Mouse (Mus musculus): ENCODE measurements at regions not wholly inside any gene's neighbourhood (a gene's known extent, or its start where the extent isn't known, plus 50 kb on each side); places are given as distances from the start of the nearest gene placed in this dataset.

DNA sequence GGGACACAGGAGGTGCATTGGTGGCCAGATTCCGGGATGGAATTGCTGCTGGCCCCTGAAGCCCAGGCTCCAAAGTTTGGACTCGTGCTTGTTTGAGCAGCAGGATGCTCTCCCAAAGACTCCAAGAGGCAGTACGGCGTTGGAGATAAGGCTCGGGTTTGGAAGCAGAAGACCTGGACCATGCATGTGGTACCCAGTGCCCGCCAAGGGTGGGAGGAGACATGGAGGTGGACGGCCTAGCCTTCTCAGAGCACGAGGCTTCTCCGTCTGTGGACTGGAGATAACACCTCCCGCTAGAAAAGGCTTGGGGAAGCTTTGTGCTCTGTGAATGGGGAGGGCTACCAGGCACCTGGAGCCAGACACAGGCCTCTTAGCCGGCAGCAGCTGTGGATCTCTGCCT lies 271.7 kb downstream of the Rps6kc1 start:
- intact Hi-C loops (cut with DNase I), result no loop called here

DNA sequence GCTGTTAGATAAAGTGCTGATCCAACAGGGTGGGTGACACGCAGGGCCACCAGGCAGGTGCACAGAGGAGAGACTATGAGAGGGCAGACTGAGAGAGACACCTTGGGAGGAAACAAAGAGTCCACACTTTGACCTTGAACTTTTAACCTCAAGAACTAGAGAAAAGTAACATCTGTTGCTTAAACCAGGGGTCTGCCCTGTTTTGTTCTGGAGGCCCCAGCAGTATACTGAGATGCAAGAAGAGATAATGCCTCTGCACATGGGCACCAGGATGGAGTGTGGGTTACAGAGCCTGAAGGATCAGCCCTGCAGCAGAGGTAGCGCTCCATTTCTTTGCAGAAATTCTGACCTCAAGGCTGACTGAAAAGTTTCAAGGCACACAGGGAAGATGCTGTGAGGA lies 276.6 kb downstream of the Rps6kc1 start:
- intact Hi-C loops (cut with DNase I), result no loop called here
- DNase-seq, result no peak

More for the DNA sequence above, 271.7 kb downstream of the Rps6kc1 start:
- no peak for DNase-seq

DNA sequence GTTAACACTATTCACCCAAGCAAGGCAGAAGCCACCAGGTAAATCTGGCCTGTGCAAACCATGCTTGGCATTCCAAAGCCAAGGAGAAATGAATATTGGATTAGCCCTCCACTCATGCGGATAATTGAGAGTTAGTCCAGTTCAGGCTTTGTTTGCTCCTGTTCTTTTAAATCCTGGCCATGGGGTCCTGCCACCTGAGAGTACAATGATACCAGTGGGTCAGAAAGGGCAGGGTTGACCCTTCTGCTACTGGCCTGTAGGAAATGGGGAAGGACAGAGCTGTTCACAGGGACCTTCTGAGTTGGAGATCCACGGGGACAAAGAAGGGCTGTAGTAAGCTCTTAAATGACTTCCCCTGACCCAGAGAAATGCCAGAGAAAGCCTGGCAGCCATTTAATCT lies 279.9 kb downstream of the Rps6kc1 start:
- intact Hi-C loops (cut with DNase I), result no loop called here
- no peak for DNase-seq

DNA sequence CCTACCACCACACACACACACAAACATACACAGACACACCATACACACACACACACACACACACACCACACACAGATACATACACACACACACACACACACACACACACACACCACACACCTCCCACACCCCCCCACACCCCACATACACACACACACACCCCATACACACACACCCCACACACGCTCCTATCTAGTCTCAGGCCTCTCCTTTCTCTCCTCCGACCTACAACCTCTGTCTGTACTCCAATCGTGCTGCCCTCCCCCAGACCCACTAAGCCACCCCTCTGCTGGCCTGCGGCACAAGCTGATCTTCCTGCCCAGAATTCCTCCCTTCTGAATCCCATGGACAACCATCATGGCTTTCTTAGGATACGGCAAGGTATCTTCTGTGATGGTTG lies 281.4 kb downstream of the Rps6kc1 start:
- intact Hi-C loops (cut with DNase I), result no loop called here
- DNase-seq, result no peak

DNA sequence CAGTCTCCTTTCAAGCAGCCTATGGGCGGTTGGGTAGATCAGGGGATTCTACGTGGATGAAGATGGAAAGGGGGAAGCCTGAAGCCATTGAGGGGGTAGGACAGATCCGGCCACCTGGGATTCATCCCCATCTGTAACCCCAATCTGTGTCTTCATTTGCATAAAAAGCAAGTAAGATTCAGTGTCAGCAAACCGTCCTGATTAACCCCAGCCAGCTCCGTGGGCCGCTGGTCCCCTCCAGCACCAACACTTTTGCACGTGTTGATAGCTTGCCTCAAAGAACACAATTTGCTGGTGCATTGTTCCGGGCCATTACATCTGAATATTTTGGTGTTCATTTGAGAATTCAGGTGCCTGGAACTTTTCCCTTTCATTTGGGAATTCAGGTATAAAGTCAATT lies 287.7 kb downstream of the Rps6kc1 start:
- intact Hi-C loops (cut with DNase I), result no loop called here
- no peak for DNase-seq

DNA sequence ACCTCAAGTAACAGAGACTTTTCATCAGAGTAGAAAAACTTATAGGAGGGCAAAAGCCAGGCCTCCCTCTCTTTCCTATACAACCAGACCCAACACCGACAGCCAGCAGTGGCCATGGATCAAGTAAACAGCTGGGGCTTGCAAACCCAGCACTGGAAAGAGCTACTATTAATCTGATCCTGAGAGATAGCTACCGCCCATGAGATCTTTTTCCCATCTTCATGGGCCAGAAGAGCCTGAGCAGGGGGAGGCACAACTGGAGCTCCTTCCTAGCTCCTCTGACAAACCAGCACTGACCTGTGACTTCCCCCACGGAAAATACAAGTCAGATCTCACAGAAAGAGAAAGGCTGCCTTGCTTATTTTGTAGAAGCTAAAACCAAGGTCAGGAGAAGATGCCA lies 311.1 kb downstream of the Rps6kc1 start:
- no peak for DNase-seq
- intact Hi-C loops (cut with DNase I), result no loop called here

DNA sequence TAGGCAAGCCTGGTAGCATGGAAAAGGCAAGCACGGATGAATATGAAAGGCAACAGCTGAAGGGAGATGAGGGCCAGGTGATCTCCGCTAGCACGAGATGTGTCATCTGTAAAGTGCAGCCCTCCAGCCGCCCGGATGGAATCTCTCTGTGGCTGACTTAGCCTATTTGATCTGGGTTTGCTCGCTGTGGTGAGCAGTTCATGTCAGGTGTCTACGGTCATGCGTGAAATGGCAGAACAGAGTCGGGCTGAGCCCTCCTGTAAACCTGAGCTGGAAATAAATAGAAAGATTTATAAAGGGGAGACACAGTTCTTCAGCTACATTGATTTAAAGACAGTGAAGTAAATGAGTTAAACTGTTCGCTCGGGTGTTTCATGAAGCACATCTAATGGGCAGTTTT lies 311.9 kb downstream of the Rps6kc1 start:
- DNase-seq, result no peak
- intact Hi-C loops (cut with DNase I), result no loop called here

DNA sequence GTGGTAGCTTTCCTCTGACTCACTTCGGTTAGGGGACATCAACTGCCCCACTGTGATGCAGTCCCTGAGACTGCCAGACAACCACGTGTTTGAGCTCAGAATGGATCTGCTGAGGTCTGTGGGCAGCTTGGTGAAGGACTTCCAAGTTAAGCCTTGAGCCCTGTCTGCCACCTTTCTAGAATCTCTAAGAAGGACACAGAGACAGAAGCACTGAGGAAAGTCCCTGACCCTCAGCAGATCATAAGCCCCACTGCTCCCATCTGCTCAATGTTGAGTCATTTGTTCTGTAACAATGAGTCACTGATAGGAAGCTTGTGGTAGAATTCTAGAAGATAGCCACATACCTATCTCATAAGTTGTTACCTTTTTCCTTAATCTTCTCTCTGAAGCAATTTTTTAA lies 315.4 kb downstream of the Rps6kc1 start:
- no peak for DNase-seq
- intact Hi-C loops (cut with DNase I), result no loop called here

DNA sequence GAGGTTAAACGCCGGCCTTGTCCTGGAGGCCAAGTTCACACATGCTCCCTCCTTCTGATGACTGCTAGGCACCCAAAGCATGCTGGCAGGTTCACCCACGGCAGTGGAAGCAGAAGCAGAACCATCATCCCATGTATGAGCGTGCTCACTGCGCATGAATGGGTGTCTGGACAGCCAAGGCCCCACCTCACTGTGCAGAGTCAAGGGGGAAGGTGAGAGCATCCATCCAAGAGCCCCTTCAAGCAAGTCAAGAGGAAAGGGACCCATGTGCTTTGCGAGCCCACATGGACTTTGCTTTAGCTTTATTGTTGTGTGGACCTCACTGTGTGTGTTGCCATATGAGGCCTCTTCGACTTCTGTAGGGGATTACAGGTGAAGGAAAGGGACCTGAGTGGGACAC lies 319.9 kb downstream of the Rps6kc1 start:
- no peak for DNase-seq
- intact Hi-C loops (cut with DNase I), result no loop called here

DNA sequence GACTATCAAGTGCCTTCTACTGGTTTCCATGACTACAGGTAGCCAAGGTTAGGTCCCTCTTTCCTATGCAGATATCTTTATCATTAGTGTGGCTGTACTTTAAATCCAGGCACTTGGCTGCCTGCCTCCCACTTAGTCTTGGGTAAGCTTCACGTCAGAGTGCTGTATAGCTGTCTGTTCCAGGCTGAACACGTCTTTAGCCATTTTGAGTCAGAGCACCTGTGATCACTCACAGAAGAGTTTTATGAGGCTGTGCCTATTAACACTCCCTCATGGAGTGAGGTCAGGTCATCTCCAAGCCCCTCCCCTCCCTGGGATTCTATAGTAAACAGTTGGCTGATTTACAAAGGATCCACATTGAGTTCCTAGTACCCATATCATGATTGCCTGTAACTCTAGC lies 322.0 kb downstream of the Rps6kc1 start:
- no peak for DNase-seq
- intact Hi-C loops (cut with DNase I), result no loop called here

DNA sequence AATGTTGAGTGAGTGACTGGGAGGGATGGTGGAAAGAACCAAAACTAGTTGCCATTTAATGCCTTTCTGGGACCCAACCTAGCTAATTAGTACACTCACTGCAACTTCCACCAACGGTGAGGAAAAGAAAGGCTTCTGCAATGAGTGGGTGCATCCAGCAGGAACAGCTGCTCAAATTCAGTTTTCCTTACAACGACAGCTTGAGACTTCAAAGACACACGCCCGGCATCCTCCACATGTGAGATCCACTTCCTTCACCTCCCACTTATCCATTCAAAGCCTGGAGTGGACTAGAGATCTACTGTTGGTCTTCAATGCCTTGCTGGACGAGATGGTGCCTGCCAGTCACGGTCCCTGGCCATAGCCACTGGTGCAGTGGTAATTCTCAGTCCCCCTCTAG lies 328.3 kb downstream of the Rps6kc1 start:
- intact Hi-C loops (cut with DNase I), result no loop called here

DNA sequence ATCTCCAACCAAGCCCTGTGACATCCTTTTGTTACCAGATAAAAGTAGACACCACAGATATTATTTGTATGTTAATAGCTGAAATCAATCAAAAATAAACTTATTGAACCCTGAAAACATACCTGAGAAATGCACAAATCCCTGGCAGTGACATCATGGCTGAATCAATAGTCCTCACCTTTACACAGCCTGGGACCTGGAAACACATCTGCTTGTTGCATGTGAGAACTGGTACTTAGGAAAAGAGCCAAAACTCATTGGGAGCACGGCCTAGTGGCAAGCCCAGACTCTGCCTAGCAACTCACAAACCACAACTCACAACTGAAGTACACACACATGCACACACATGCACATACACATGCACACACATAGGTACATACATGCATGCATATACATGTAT lies 330.9 kb downstream of the Rps6kc1 start:
- no peak for DNase-seq
- intact Hi-C loops (cut with DNase I), result no loop called here

More for the DNA sequence above, 328.3 kb downstream of the Rps6kc1 start:
- no peak for DNase-seq

DNA sequence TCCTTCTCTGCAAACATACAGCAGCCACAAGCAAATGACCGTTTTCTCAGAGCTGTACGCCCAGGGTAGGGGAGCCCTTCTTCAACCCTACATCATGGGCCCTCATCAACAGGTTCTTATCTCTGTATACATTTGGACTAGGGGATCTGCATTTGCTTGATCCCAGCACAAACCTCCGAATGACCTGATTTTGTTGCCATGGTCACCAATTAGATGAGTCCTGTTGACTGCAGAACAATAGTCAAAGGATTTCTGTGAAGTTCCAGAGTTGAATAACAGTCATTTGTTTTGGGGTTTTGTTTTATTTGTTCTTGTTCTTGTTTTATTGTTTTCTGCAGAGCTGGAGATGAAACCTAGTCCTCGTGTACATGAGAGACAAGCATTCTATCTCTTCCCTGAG lies 340.6 kb downstream of the Rps6kc1 start:
- DNase-seq, result no peak
- intact Hi-C loops (cut with DNase I), result no loop called here

DNA sequence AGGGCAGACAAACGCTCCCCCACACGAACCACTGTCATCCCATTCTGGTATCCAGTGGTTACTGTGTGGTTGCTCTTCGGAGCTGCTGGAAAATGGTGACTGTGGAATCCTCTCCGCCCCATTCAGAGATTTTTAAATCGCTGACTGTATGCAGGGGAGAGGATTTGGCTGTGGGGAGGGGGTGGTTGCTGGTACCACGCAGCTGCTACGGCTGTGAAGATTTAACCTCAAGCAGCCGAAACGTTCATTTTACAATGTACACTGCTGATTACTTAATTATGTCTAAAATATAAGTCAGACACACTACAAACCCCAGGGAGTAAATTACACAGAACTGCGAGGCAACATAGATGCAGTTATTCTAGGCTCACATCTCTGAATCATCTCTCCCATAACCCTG lies 341.0 kb downstream of the Rps6kc1 start:
- DNase-seq, result no peak
- intact Hi-C loops (cut with DNase I), result no loop called here

DNA sequence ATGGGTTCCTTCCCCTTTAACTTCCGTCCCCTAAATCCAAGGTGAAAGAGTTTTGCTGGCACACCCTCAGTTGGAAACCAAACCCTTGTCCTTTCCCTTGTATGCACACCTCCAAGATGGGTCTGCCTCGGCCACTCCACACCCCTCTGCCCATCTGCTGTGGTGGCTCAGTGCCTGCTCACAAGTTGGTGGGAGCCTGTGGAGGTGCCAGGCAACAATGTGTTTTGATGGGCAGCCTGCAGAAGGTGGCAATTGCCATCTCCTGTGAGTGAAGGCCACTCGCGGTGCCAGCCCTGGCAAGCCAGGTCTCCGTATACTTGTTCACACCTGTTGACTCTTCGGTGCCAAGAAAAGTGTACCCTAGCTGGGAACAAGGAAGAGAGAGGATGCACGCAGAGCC lies 344.8 kb downstream of the Rps6kc1 start:
- intact Hi-C loops (cut with DNase I), result no loop called here
- peak; percentile 78 for DNase-seq

DNA sequence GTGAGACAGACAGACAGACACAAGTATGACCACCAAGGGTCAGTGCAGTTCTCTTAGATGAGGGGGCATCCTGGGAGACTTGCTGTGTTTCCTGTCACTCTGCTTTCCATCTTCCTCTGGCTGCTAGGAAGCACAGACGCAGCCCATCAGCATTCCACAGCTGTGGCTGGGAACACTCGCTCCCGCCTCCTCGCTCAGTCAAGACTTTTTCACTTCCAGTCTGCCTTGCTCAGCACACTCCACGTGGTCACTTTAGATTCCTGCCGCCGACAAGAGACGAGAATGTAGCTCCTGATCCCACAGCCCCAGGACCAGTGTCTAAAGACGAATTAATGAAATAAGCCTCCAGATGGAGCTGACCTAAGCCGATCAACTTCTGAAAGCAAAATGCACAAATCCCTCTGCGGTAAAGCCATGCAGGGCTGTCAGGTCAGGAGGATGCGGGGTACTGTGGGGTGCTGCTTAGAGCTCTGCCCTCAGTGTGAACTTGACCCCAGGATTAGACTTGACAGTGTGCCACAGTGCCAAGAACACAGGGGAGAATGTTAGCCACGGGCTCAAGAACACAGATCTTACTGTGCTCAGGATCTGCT lies 348.6 kb downstream of the Rps6kc1 start:
- intact Hi-C loops (cut with DNase I), result no loop called here
- DNase-seq, result no peak

DNA sequence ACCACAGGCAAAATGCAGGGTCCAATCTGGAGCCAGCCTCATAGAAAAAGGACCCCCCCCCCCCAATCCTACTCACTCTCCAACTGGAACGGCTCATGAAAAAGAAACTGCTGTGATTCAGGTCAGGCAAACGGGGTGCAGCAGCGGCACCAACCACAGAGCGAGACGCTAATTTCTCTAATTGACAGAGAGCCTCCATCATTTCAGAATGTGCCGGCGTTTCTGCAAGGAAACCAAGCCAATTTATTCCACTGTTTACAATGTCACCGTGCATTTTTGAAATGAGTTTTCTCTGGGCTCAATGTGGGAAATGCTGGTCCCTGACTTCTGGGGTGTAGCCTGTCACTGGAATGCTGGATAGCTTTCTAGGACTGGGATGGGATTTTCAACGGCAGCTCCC lies 351.5 kb downstream of the Rps6kc1 start:
- no peak for DNase-seq
- intact Hi-C loops (cut with DNase I), result no loop called here

DNA sequence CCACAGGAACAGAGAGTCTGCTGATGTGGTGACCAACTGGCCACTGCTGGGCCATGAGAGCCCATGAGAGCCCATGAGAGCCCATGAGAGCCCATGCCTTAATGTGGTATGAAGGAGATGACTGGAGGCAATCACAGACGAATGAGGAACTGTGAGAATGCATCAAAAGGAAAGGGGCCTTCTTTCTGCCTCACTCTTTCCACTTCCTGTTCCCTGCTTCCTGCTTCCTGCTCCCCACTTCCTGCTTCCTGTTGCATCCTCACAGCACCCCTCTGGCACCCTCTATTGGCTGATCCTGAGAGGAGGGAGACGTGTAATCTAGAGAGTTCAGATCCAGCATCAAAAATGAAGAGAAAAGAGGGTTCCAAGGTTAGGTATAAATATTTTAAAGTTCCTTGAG lies 369.7 kb downstream of the Rps6kc1 start:
- intact Hi-C loops (cut with DNase I), result no loop called here
- DNase-seq, result no peak

DNA sequence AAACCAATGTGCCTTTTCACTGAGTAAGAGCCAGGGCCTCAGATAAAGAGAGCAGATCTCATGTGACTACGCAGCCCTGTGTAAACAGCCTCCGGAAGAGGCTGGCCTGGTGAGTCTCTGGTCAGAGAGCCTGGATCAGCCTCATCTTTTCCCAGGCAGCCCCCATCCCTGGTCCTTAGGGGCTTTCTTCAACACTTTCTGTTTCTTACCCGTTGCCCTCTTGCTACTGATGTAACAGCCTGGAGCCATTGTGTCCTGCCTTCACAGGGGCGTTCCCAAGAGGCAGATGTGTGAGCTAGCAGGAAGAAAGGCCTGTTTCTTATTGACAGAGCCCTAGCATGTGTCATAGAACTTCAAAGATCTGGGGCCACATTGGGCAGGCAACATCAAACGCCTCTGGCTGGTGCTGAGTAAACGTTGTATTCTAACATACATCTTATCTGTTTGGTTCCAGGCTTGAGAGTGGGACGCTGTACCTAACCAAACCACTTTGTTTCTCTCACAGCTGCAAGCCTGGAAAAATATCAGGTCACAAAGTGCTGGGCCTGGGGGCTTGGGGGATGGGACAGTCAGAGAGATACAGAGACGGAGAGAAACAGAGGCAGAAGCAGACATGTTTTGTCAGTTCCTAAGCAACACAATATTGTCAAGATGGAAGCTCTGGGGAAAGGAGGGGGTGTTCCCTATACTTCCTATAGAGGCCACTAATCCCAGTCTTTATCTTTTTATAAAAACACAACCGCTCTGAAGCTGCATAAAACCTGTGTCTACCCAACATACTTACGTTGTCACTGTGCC lies 362.6 kb upstream of the Prox1 start:
- no peak for DNase-seq
- intact Hi-C loops (cut with DNase I), result no loop called here

DNA sequence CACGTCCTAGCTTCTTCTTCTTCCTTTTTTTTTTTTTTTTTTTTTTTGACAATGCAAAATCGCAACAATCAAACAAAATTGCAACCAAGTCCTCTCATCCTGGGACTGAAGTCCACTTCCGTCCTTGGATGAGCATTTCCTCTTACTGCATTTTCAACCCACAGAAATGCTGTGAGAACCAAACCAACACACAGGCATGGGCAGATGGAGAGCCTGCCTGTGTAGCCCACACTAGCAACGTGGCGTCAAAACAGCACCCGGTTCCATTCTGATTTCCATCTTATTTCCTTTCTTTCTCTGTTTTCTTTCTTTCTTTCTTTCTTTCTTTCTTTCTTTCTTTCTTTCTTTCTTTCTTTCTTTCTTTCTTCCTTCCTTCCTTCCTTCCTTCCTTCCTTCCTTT lies 360.7 kb upstream of the Prox1 start:
- DNase-seq, result no peak
- intact Hi-C loops (cut with DNase I), result no loop called here

DNA sequence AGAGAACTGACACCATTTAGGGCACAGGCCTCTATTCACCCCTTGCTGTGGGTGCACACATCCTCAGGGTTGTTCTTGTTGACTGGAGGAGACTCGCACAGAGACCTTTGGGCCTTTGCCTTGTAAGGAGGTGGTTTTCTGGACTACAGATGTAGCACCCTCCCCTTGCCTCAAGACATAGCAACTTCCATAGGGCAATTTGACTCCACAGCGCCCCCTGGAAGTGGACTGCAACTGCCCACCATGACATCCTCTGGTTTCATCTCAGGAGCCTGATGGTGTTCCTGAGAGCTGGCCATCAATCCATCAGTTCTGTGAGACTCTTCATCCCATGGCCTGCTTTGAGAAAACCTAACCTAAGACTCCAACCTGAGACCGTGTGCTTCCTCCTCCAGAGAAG lies 359.6 kb upstream of the Prox1 start:
- intact Hi-C loops (cut with DNase I), result no loop called here
- no peak for DNase-seq

DNA sequence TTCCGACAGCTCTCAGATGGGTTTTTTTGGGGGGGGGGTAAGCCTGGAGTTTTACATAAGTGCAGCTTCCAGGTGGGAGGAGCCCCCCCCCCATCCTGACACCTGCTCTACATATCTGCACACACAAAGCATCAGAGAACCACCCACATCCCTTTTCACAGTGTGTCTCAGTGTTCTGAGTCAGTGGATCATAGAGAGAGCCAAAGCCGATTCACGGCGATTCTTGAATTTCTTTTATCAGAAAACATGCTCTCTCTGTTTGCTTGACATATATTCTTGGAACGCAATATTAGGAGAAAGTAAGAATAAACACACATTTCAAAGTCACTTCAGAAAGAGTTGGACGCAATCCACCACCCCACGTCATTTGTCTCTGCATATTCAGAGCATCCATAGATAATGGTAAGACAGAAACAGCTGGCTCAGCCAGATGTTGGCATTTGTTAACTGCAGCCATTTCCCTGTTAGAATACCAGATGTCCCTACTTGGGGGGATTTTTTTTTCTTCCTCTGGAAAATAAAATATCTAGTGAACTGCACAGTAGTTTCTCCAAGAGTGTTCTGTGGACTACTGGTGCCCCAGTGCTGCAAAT lies 357.1 kb upstream of the Prox1 start:
- no peak for DNase-seq

More for the DNA sequence above, 357.1 kb upstream of the Prox1 start:
- intact Hi-C loops (cut with DNase I), result no loop called here
